Mouse (Mus musculus) thymus, postnatal 4 days (tissue): ENCODE data around the gene Gm44596.

Source experiments
- DNase-seq: peaks from one replicate; pipeline ENCODE4 v3.0.0; 2021

Gene Gm44596

GRCm38 (mm10) chr6:128381254-128381653 lies 6.0 kb downstream of the Gm44596 start:
- no peak for DNase-seq

- no peak for DNase-seq
These were observed 8.4 kb downstream of the Gm44596 start for GRCm38 (mm10) chr6:128383752-128384151.

- DNase-seq = no peak
These were observed 9.7 kb downstream of the Gm44596 start for GRCm38 (mm10) chr6:128385026-128385425.

GRCm38 (mm10) chr6:128389185-128389584 lies 13.9 kb downstream of the Gm44596 start:
- DNase-seq = no peak

GRCm38 (mm10) chr6:128390683-128391082 lies 15.4 kb downstream of the Gm44596 start:
- DNase-seq = no peak

- DNase-seq = no peak
These were observed 22.4 kb downstream of the Gm44596 start for GRCm38 (mm10) chr6:128397574-128398261.

- DNase-seq = no peak
These were observed 23.7 kb downstream of the Gm44596 start, which contains the start of gene Nrip2 for GRCm38 (mm10) chr6:128398996-128399395. TSS of gene Nrip2 (plus strand) at chr6:128399296.

- no peak for DNase-seq
These were observed 24.3 kb downstream of the Gm44596 start for GRCm38 (mm10) chr6:128399421-128400185.

- no peak for DNase-seq
These were observed 29.4 kb downstream of the Gm44596 start for GRCm38 (mm10) chr6:128404708-128405107.

GRCm38 (mm10) chr6:128408544-128409125 lies 33.3 kb downstream of the Gm44596 start:
- DNase-seq = no peak

- DNase-seq = no peak
These were observed 35.0 kb downstream of the Gm44596 start for GRCm38 (mm10) chr6:128410305-128410704.

- DNase-seq = peak; percentile 86
These were observed 35.8 kb downstream of the Gm44596 start for GRCm38 (mm10) chr6:128411115-128411514.

- no peak for DNase-seq
These were observed 40.9 kb downstream of the Gm44596 start for GRCm38 (mm10) chr6:128416169-128416568.

- no peak for DNase-seq
These were observed 42.8 kb downstream of the Gm44596 start for GRCm38 (mm10) chr6:128418076-128418475.

- no peak for DNase-seq
These were observed 45.7 kb downstream of the Gm44596 start for GRCm38 (mm10) chr6:128421036-128421435.

GRCm38 (mm10) chr6:128421480-128421879 lies 46.2 kb downstream of the Gm44596 start:
- DNase-seq = no peak

- peak; percentile 18 for DNase-seq
These were observed 48.4 kb downstream of the Gm44596 start for GRCm38 (mm10) chr6:128423496-128424268.

- DNase-seq = peak; percentile 96
These were observed 49.1 kb downstream of the Gm44596 start, which contains the start of gene Itfg2 for GRCm38 (mm10) chr6:128424269-128425019. TSS of gene Itfg2 (minus strand) at chr6:128424931.

GRCm38 (mm10) chr6:128425046-128425445 lies 49.7 kb downstream of the Gm44596 start:
- peak; percentile 24 for DNase-seq

GRCm38 (mm10) chr6:128427571-128427970 lies 52.3 kb downstream of the Gm44596 start:
- DNase-seq = no peak

- DNase-seq = no peak
These were observed 54.0 kb downstream of the Gm44596 start for GRCm38 (mm10) chr6:128429300-128429699.

GRCm38 (mm10) chr6:128429826-128430225 lies 54.5 kb downstream of the Gm44596 start:
- DNase-seq = no peak
